Mouse (Mus musculus) gastrocnemius, postnatal 10 days (tissue): ENCODE data around the gene Olfr194. TPM values are rescaled to one million over a fixed set of nuclear protein-coding genes. Genes with fewer than 3 reads are reported as not detected.
"Not testable (repeated sequence)": the region's sequence is repeated elsewhere in the genome, so short reads cannot be mapped to it uniquely, and the experiment has no call there.

Experiments used
- DNase-seq: peaks from one replicate; pipeline ENCODE4 v3.0.0; 2021; ENCODE audit warnings: mixed read lengths
- long read RNA-seq, 2 experiments: library from polyadenylated mRNA; stranded (forward); transcript quantifications; one replicate each; pipeline ENCODE4 v2.0.0; 2021
- total RNA-seq, 2 experiments: library from RNA; stranded (reverse); gene quantifications; 2 replicates each; pipeline ENCODE4 v1.2.3; 2021

The Olfr194 gene
- not detected for total RNA-seq
- long read RNA-seq, experiment 1: 0 reads
- long read RNA-seq, experiment 2: 0 reads

DNA sequence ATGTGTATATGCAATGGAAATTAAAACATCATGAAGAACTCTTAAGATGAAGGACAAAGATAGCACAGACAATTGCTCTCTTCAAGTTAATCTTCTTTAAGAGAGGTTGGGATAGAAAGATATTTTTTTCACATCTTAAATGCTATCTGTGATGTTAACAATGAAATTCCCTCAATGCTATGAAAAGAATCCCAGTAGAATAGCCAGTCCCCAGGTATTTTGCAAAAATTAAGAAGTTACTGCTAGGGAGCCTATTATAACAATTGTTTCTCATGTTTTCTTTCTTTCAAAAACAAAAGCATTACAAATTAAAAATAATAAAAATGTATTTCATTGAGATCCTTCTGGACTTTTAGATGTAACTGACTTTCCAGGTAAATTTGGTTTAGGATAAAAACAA, at the start of gene Olfr194:
Gene Olfr194 (minus strand): TSS at position 101 of the 400 bp plus-strand sequence.
- no peak for DNase-seq

GRCm38 (mm10) chr16:59170354-59170753, 49.5 kb upstream of the Olfr194 start, which contains the start of gene Olfr196:
Olfr196 (minus strand) TSS chr16:59170454.
- DNase-seq: no peak

- DNase-seq: no peak
Observed at GRCm38 (mm10) chr16:59151996-59152395, 31.1 kb upstream of the Olfr194 start.

DNA sequence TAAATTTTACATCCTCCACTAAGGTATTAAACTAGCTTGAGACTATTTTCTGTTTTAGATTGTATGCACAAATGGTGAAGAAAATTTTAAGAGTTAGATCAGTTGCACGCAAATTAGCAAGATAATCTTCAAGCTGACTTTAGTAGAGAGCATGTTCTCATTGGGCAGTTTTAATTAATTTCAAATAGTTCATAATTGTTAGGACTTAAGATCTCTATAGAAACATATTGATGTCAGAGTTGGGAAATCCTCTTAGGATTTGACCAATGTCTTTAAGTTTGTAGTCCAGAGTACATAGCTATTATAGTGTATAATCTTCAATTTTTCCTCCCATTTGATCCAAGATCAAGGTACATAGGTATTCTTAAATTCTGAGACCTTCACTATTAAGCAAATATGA, 25.9 kb upstream of the Olfr194 start, which contains the start of gene Olfr195:
Gene Olfr195 (plus strand): TSS at position 301 of the 400 bp plus-strand sequence.
- no peak for DNase-seq

DNA sequence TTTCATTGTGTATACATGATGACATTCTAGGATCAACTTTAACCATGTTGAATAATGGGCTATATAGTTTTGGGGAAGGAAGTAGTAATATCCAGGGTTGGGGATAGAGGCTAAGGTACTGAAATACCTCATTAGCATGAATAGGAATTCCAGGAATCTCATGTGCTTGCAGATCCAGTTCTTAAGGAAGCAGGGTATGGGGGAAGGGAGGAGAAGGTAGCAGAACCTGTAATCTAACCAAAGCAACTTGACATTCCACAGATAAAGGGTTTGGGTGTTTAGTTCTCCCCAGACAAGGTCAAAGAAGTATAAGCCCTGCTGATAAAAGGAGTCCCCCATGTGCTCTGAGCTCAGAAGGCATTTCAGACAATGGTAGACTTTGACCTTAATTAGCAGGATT, 20.2 kb upstream of the Olfr194 start:
- no peak for DNase-seq

GRCm38 (mm10) chr16:59130740-59131139, 9.9 kb upstream of the Olfr194 start:
- no peak for DNase-seq

GRCm38 (mm10) chr16:59111781-59112180, 9.1 kb downstream of the Olfr194 start, which contains the start of gene Olfr193:
Olfr193 (minus strand) TSS chr16:59111881.
- no peak for DNase-seq

DNA sequence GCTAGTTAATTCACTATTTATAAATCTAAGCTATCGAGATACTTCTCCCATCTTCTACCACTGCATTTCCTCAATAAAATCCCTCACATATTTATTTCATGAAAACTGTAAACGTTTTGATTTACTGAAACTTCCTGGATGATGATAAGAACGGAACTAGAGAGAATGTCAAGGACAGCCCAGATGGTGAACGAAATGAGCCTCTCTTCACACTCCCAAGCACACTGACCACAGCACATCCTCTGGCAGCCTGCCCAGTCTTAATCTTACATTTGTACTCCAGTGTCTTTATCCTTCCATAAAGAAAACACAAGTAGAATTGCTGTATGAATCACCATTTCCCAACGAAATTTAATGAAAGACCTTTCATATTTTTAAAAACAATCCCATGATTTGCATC, 12.3 kb downstream of the Olfr194 start:
- DNase-seq: not testable (repeated sequence)

DNA sequence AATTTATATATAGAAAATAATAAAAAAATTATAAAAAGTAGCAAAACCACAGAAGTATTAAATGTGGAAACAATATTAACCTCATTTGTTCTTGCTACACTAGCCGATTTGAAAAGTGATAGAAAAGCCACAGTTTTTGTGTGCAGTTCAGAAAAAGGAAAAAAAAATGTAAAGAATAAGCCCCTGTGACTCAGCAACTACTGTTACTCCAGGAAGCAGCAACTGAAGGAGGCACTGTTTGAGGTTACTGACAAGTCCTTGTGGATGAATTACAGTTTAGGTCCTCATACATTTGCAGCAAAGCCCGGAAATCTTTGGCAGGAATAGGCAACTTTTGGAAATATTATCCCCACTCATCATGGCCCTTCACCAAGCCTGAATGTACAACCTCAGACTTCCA, 15.6 kb downstream of the Olfr194 start:
- no peak for DNase-seq

GRCm38 (mm10) chr16:59089722-59090121, 31.1 kb downstream of the Olfr194 start, which contains the start of gene Olfr191:
Olfr191 (minus strand) TSS chr16:59089822.
- DNase-seq: not testable (repeated sequence)

GRCm38 (mm10) chr16:59081113-59081512, 39.8 kb downstream of the Olfr194 start:
- DNase-seq: not testable (repeated sequence)

DNA sequence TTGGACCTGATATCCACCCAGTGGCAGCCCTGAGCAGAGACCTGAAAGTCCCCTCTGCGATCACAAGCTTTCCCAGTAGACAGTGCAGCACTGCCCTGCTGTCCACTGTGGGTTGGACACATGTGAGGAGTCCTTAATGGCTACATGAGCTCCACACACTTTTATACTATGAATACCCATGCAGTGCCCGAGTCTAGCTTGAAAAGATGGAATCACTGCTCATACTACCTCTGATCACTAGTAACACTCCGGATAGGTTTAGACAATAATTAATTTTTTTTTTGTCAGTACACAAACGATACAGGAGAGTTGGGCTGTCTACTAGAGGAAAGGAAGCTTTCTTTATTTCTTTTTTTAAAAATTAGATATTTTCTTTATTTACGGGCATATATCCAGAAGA, 43.0 kb downstream of the Olfr194 start, which contains the start of gene Olfr190:
Gene Olfr190 (minus strand): TSS at position 101 of the 400 bp plus-strand sequence.
- no peak for DNase-seq

GRCm38 (mm10) chr16:59073520-59073919, 47.3 kb downstream of the Olfr194 start:
- DNase-seq: no peak

DNA sequence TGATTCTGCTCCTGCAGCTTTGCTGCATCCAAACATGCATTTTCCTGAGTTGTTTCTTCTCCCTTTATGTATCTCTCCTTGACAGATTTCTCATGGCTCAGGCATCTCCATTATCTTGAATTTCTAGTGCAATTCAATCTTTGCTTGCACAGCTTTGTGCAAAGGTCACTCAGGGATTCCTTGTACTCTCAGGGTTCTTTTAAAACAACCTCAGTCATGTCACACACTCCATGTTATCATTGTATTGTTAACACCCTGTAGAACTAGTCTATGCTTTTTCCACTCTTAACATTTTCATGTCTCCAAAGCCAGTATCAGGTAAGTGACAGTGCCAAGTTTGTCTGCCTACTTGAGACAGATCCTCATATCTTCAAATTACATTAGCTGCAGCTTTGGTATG, 49.1 kb downstream of the Olfr194 start:
- no peak for DNase-seq

Other genes starting within 250 kb of the Olfr194 start
- not detected for gene Olfr177, start 246.3 kb downstream of the Olfr194 start, total RNA-seq
- not detected for gene Olfr178, start 229.0 kb downstream of the Olfr194 start, total RNA-seq
- gene Olfr181, start 192.3 kb downstream of the Olfr194 start, total RNA-seq: not detected
- gene Olfr180, start 191.7 kb downstream of the Olfr194 start, total RNA-seq: not detected
- not detected for gene Olfr183, start 125.7 kb downstream of the Olfr194 start, total RNA-seq
- gene Olfr186, start 90.8 kb downstream of the Olfr194 start, total RNA-seq: not detected
- gene Olfr187, start 81.3 kb downstream of the Olfr194 start, total RNA-seq: not detected
- not detected for gene Olfr190, start 43.1 kb downstream of the Olfr194 start, total RNA-seq
- gene Olfr191, start 31.2 kb downstream of the Olfr194 start, total RNA-seq: not detected
- gene Olfr193, start 9.2 kb downstream of the Olfr194 start, total RNA-seq: not detected
- gene Olfr195, start 26.0 kb upstream of the Olfr194 start, total RNA-seq: not detected
- not detected for gene Olfr196, start 49.4 kb upstream of the Olfr194 start, total RNA-seq
- gene Olfr198, start 82.5 kb upstream of the Olfr194 start, total RNA-seq: not detected
- not detected for gene Olfr199, start 98.7 kb upstream of the Olfr194 start, total RNA-seq
- not detected for gene Olfr201, start 151.6 kb upstream of the Olfr194 start, total RNA-seq
- not detected for gene Olfr202, start 165.7 kb upstream of the Olfr194 start, total RNA-seq
- not detected for gene Olfr203, start 177.8 kb upstream of the Olfr194 start, total RNA-seq
- gene Olfr204, start 197.2 kb upstream of the Olfr194 start, total RNA-seq: not detected
- gene Olfr205, start 210.1 kb upstream of the Olfr194 start, total RNA-seq: not detected
- not detected for gene Olfr206, start 228.2 kb upstream of the Olfr194 start, total RNA-seq
- not detected for gene Olfr209, start 242.9 kb upstream of the Olfr194 start, total RNA-seq